ENCODE assay signal across 9 mouse cellular contexts in the genomic region with DNA sequence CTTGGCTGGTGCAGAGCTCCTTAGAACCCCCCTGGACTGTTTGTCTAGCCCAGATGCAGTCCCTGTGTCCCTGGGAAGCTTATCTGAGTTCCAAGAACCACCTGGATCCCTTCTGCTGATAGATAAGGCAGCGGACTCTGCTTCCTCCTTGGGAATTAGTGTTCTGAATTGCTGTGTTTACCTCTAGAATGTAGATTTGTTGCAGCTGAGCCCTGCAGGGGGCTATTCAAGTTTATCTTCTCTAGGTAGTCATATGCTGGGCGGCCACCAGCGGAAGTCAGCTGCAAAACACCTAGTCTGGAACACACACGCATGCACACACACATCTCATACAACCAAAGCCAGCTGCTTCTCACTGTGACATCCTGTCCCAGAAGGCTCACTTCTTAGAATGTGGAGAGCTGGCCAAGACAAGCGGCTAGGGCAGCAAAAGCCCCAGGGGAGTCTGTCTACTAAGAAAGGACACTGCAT. TPM values are rescaled to one million over a fixed set of nuclear protein-coding genes. Genes with fewer than 3 reads are reported as not detected.
DNase-seq lines count a peak whose midpoint lies in the region; ATAC-seq lines count a peak whose summit lies in the region.
"Had no signal": no experiment of that assay in that cellular context is flagged by ENCODE, and none has a peak within 500 bp of the region (broad histone marks: within the 10 kb centered on the region; RNA-seq: fewer than 3 reads in every experiment).

No protein-coding gene starts in this region.

- no peaks in the 10 kb centered on the region for H3K27me3 ChIP-seq in kidney, embryonic 15.5 days
- no peaks in the 10 kb centered on the region for H3K27me3 ChIP-seq in liver, embryonic 15.5 days
- no peaks in the 10 kb centered on the region for H3K27me3 ChIP-seq in forebrain, embryonic 14.5 days (replicated peaks; ENCODE audit: control insufficient read depth, insufficient read depth, low read length)
- H3K27me3 ChIP-seq: limb, embryonic 12.5 days had no signal

- H3K4me1 ChIP-seq in kidney, embryonic 15.5 days: peaks cover 33% of the 10 kb centered on the region
- peaks cover 93% of the 10 kb centered on the region for H3K4me1 ChIP-seq in liver, embryonic 15.5 days (replicated peaks)
- H3K4me1 ChIP-seq in forebrain, embryonic 14.5 days (ENCODE audit: control insufficient read depth, insufficient read depth, low read length): no peaks in the 10 kb centered on the region

- H3K27ac ChIP-seq in kidney, embryonic 15.5 days: peak overlapping the region; percentile 90; the same call in 1 of the 2 replicates
- H3K27ac ChIP-seq in liver, embryonic 15.5 days (replicated peaks): peak overlapping the region; percentile 84
- H3K27ac ChIP-seq in forebrain, embryonic 14.5 days (ENCODE audit: low read depth, low read length): no peak overlapping the region

- ATAC-seq in kidney, embryonic 15.5 days (replicated peaks; ENCODE audit: low FRiP score): no peak
- peak; percentile 34; the same call in 1 of the 2 replicates for ATAC-seq in erythroid progenitor cell, adult 5-6 weeks (replicated peaks; ENCODE audit: low FRiP score, poor library complexity, severe bottlenecking)
- ATAC-seq in liver, embryonic 15.5 days (ENCODE audit: insufficient read depth): no peak
- no peak for ATAC-seq in forebrain, embryonic 14.5 days

- intact Hi-C loops in gastrocnemius, postnatal 36 days (cut with DNase I): no loop called here

- H3K9me3 ChIP-seq in kidney, embryonic 15.5 days (replicated peaks): no peaks in the 10 kb centered on the region
- no peaks in the 10 kb centered on the region for H3K9me3 ChIP-seq in liver, embryonic 15.5 days (replicated peaks)
- H3K9me3 ChIP-seq in forebrain, embryonic 14.5 days (replicated peaks; ENCODE audit: control insufficient read depth, low read length): no peaks in the 10 kb centered on the region
- H3K9me3 ChIP-seq: limb, embryonic 12.5 days had no signal

- no peak overlapping the region for H3K9ac ChIP-seq in kidney, embryonic 15.5 days
- no peak overlapping the region for H3K9ac ChIP-seq in liver, embryonic 15.5 days
- H3K9ac ChIP-seq in forebrain, embryonic 14.5 days (ENCODE audit: low read length): no peak overlapping the region
- H3K9ac ChIP-seq: limb, embryonic 12.5 days had no signal

- no peaks in the 10 kb centered on the region for H3K36me3 ChIP-seq in kidney, embryonic 15.5 days
- no peaks in the 10 kb centered on the region for H3K36me3 ChIP-seq in liver, embryonic 15.5 days (replicated peaks)
- H3K36me3 ChIP-seq in forebrain, embryonic 14.5 days (ENCODE audit: control insufficient read depth, insufficient read depth, low read length): no peaks in the 10 kb centered on the region
- H3K36me3 ChIP-seq: limb, embryonic 12.5 days had no signal

- no peak overlapping the region for H3K4me3 ChIP-seq in kidney, embryonic 15.5 days (replicated peaks)
- no peak overlapping the region for H3K4me3 ChIP-seq in liver, embryonic 15.5 days (replicated peaks)
- H3K4me3 ChIP-seq in forebrain, embryonic 14.5 days (ENCODE audit: low read depth, low read length): no peak overlapping the region
- H3K4me3 ChIP-seq: limb, embryonic 12.5 days had no signal

- DNase-seq in kidney, adult 8-10 months: no peak
- peak; percentile 74 to 89 for DNase-seq in thymus, adult 18-20 months
- DNase-seq in gastrocnemius, postnatal 36 days: no peak
- DNase-seq in forebrain, embryonic 14.5 days (ENCODE audit: low spot score): no peak
- no peak for DNase-seq in ovary, postnatal 10 days (ENCODE audit: low spot score)

- H3K4me2 ChIP-seq in kidney, embryonic 15.5 days: no peak overlapping the region
- H3K4me2 ChIP-seq in liver, embryonic 15.5 days: peak overlapping the region; percentile 18
- no peak overlapping the region for H3K4me2 ChIP-seq in forebrain, embryonic 14.5 days (ENCODE audit: low read length)
- H3K4me2 ChIP-seq: limb, embryonic 12.5 days had no signal

- WGBS in kidney, embryonic 15.5 days: 74% methylated on average over 5 of the region's 5 CpGs
- WGBS in liver, embryonic 15.5 days (ENCODE audit: insufficient replicate concordance): 31% methylated on average over 5 of the region's 5 CpGs
- 85% methylated on average over 5 of the region's 5 CpGs for WGBS in forebrain, embryonic 14.5 days

RNA-seq across cellular contexts. Expression of a gene that starts 1.2 kb away (rescaled TPM):
- 122 and 124 TPM in 2 replicates for polyA plus RNA-seq in kidney, embryonic 15.5 days (2015; fragmentation: Nextera tagmentation; extraction: Ambion mirVana)
- 44.0 and 45.4 TPM in 2 replicates for total RNA-seq in erythroid progenitor cell, adult 5-6 weeks (2015; ENCODE audit: low replicate concordance)
- 32.2 and 56.3 TPM in 2 replicates for total RNA-seq in erythroid progenitor cell, adult 5-6 weeks (2017; ENCODE audit: low replicate concordance)
- polyA plus RNA-seq in liver, embryonic 15.5 days (2015; fragmentation: Nextera tagmentation; extraction: Ambion mirVana): 16.0 and 17.8 TPM in 2 replicates
- 10 to 100 TPM; 13.6 to 15.8 TPM for total RNA-seq in gastrocnemius, postnatal 36 days (2021)
- 62.1 and 75.4 TPM in 2 replicates for polyA plus RNA-seq in forebrain, embryonic 14.5 days (2014; fragmentation: Nextera tagmentation; extraction: Ambion mirVana)

RNA-seq across cellular contexts. Expression of a gene that starts 53.3 kb away (rescaled TPM):
- polyA plus RNA-seq in kidney, embryonic 15.5 days (2015; fragmentation: Nextera tagmentation; extraction: Ambion mirVana): 50.2 and 51.5 TPM in 2 replicates
- total RNA-seq in erythroid progenitor cell, adult 5-6 weeks (2015; ENCODE audit: low replicate concordance): 29.9 and 53.2 TPM in 2 replicates
- total RNA-seq in erythroid progenitor cell, adult 5-6 weeks (2017; ENCODE audit: low replicate concordance): 31.7 and 40.3 TPM in 2 replicates
- 15.3 and 16.0 TPM in 2 replicates for polyA plus RNA-seq in liver, embryonic 15.5 days (2015; fragmentation: Nextera tagmentation; extraction: Ambion mirVana)
- total RNA-seq in gastrocnemius, postnatal 36 days (2021): 10 to 100 TPM; 20.6 to 22.9 TPM
- polyA plus RNA-seq in forebrain, embryonic 14.5 days (2014; fragmentation: Nextera tagmentation; extraction: Ambion mirVana): 49.6 and 61.1 TPM in 2 replicates

RNA-seq across cellular contexts. Expression of a gene that starts 53.6 kb away (rescaled TPM):
- polyA plus RNA-seq in kidney, embryonic 15.5 days (2015; fragmentation: Nextera tagmentation; extraction: Ambion mirVana): 72.3 and 81.5 TPM in 2 replicates
- total RNA-seq in erythroid progenitor cell, adult 5-6 weeks (2015; ENCODE audit: low replicate concordance): 85.1 and 109 TPM in 2 replicates
- total RNA-seq in erythroid progenitor cell, adult 5-6 weeks (2017; ENCODE audit: low replicate concordance): 41.2 and 69.2 TPM in 2 replicates
- polyA plus RNA-seq in liver, embryonic 15.5 days (2015; fragmentation: Nextera tagmentation; extraction: Ambion mirVana): 37.4 and 37.6 TPM in 2 replicates
- 10 to 100 TPM; 31.2 to 32.1 TPM for total RNA-seq in gastrocnemius, postnatal 36 days (2021)
- 174 and 180 TPM in 2 replicates for polyA plus RNA-seq in forebrain, embryonic 14.5 days (2014; fragmentation: Nextera tagmentation; extraction: Ambion mirVana)

Comparison
In these comparisons a context has a peak if more than half of its experiments do, and no peak if none do; other contexts are left out.
1. DNase-seq: peak in thymus, adult 18-20 months (2 of 2); none in kidney, adult 8-10 months (0 of 2), gastrocnemius, postnatal 36 days (0 of 2), forebrain, embryonic 14.5 days (single experiment) and ovary, postnatal 10 days (single experiment).